Mouse (Mus musculus) B cell, adult (primary cell): ENCODE results near the gene Olfr718-ps1. TPM values are rescaled to one million over a fixed set of nuclear protein-coding genes. Genes with fewer than 3 reads are reported as not detected.

Source experiments
- total RNA-seq: library from RNA; stranded (reverse); gene quantifications from 4 replicates; pipeline ENCODE4 v1.2.4, GENCODE M21; 2023; ENCODE audit not compliant: inconsistent age

Gene Olfr718-ps1
- total RNA-seq = 0.15 to 0.26 TPM (median 0.22 TPM) in 4 replicates

DNA sequence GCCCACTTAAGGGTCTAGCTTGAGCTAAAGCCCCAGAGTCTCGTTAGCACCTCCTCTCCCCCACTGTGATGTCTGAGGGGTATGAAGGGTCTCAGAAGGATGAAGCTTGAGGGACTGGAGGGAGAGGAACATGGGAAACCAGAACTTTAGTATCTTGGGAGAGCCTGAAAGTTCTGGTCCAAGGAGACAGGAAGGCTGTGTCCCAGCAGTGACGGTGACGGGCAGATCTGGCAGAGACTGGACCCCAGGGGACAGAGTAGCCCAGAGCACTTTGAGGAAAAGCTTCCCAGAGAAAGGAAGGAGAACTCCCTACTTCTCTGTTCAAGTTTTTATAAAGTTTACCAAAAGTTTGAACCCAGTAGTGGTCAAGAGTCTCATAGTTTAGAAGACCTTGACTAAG, at the start of gene Olfr718-ps1:
Gene Olfr718-ps1, minus strand, starts transcription at position 101 of the 400 bp plus-strand sequence.

DNA sequence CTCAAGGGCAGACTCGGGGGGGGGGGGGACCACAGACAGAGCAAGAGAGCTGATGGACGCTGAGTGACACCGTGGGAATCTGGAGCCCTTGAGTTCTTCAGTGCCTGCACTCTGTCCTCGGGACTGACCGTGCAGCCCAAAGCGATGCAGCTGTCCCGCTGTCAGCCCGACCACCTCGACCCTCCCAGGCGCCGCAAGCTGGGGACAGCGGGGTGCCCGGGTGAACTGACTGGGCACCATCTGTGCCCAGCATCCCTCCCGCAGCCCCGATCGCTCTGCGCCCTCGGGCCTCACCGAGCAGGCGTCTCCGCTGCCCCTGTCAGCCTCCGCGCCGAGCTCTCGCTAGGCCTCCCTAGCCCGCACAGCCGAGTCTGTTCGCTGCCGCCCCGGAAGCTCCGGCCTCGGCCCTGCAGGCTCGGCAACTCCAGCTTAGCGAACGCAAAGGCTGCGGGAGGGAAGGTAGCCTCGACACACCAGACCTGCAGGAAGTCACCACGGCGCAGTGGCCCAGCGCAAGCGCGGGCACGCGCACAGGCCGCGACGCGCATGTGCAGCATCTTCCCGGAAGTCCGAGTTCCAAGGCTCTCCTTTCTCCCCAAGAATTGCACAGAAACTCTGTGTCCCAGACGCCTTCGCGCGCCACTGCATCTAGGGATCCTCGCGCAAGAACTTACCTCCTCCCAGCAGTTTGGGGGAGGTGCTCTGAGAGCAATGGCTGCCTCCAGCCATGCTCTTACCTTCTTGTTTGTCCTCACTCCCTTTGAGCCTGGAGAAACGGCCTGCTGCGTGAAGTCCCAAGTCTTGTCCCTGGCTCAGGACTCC, 33.1 kb upstream of the Olfr718-ps1 start, which contains the start of the genes Rbak and Spdye4b:
Gene Rbak, minus strand, starts transcription at position 521 of the 822 bp plus-strand sequence.
Gene Spdye4b, plus strand, starts transcription at position 763 of the 822 bp plus-strand sequence.

DNA sequence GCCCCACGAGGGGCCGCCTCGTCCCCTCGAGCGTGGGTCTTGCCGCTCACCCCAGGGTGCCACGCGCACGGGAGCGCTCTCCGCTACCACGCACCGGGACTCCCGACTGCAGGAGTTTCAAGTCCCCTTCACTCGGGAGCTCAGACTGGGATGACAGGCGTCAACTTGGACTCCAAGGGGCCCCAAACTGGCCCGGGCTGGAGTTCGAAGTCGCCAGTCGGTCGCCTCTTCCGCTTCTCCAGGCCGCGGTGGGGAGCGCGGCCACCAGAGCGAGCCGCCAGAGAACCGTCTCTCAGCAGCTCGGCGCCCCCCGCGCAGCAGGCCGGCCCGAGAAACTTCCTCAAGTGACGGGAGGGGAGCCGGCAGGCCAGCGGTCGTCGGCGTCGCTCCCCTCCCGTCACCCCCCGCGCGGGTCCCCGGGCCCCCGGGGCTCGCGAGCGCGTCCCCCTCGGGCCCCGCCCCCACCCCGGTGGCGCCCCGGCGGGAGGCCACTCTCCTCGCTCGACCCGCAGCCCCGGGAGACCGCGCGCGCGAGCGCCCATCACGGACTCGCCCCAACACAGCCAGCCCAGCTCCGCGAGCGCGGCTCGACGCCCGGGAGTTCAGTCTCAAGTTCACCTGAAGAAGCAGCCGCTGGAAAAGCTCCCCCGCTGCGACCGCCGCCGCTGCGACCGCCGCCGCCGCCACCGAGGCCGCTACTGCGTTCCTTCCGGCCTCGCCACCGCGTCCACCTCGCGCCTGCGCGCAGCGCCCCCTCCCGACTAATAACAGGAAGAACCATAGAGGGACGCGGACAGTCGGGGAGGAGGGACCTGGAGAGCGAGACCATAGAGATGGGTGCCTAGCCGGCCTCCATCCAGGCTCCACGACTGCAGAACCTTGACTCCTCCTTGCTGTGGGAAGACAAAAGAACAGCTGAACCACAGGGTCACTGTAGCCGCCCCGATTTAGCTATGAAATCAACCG, 34.8 kb downstream of the Olfr718-ps1 start, which contains the start of gene Rnf216:
Gene Rnf216, minus strand, starts transcription at position 714 of the 966 bp plus-strand sequence.

Other genes with a start within 250 kb of the Olfr718-ps1 start
- 8,286 to 8,752 TPM (median 8,391 TPM) in 4 replicates for gene Actb, start 240.8 kb downstream of the Olfr718-ps1 start, total RNA-seq
- gene Fscn1, start 187.2 kb downstream of the Olfr718-ps1 start, total RNA-seq = 1.4 to 1.7 TPM (median 1.7 TPM) in 4 replicates
- gene Rnf216, start 34.6 kb downstream of the Olfr718-ps1 start, total RNA-seq = 107 to 128 TPM (median 117 TPM) in 4 replicates
- 11.0 to 15.9 TPM (median 12.8 TPM) in 4 replicates for gene Rbak, start 33.2 kb upstream of the Olfr718-ps1 start, total RNA-seq
- not detected in 4 replicates for gene Spdye4b, start 33.4 kb upstream of the Olfr718-ps1 start, total RNA-seq
- gene Spdye4a, start 79.3 kb upstream of the Olfr718-ps1 start, total RNA-seq = not detected in 4 replicates
- gene Zfp12, start 87.6 kb upstream of the Olfr718-ps1 start, total RNA-seq = 22.0 to 31.4 TPM (median 25.4 TPM) in 4 replicates
- gene Zfp316, start 122.4 kb upstream of the Olfr718-ps1 start, total RNA-seq = 4.7 to 7.9 TPM (median 5.9 TPM) in 4 replicates
- 0.51 to 0.80 TPM (median 0.59 TPM) in 4 replicates for gene Zfp853, start 146.0 kb upstream of the Olfr718-ps1 start, total RNA-seq
- 36.4 to 39.9 TPM (median 37.3 TPM) in 4 replicates for gene E130309D02Rik, start 167.8 kb upstream of the Olfr718-ps1 start, total RNA-seq
- 51.9 to 66.5 TPM (median 60.9 TPM) in 4 replicates for gene Zdhhc4, start 181.7 kb upstream of the Olfr718-ps1 start, total RNA-seq
- gene Grid2ip, start 209.8 kb upstream of the Olfr718-ps1 start, total RNA-seq = not detected in 4 replicates